Mouse (Mus musculus) MEL (cell line): ENCODE measurements around the gene Shld2. TPM values are rescaled to one million over a fixed set of nuclear protein-coding genes. Genes with fewer than 3 reads are reported as not detected.

ENCODE experiments used
- DNase-seq: peaks from one replicate; pipeline ENCODE4 v3.0.0; 2011; ENCODE audit warnings: low read depth, low spot score
- H3K27ac ChIP-seq: 2 replicates; pipeline ENCODE4 v1.5.1; 2012; ENCODE audit warnings: low read depth, mild to moderate bottlenecking, control low read depth, low read length, moderate library complexity; ENCODE audit not compliant: control insufficient read depth
- H3K27me3 ChIP-seq, 2 experiments: fragments of 150-350 bp in 1 of 2; sonication (generic) in 1 of 2; 2 replicates each; pipeline ENCODE4 v1.6.1; 2012; ENCODE audit warnings: low read length in 2 of 2, mild to moderate bottlenecking in 2 of 2, improper control_type of control experiment in 1 of 2, moderate library complexity in 1 of 2; ENCODE audit not compliant: insufficient read depth in 2 of 2, control insufficient read depth in 1 of 2
- H3K36me3 ChIP-seq, 2 experiments: 2 replicates each; pipeline ENCODE4 v1.6.1; 2012 to 2014; ENCODE audit warnings: low read length in 2 of 2, improper control_type of control experiment in 1 of 2, inconsistent platforms in 1 of 2, mild to moderate bottlenecking in 1 of 2; ENCODE audit not compliant: insufficient read depth in 2 of 2, control insufficient read depth in 1 of 2
- H3K4me1 ChIP-seq, 2 experiments: fragments of 150-350 bp in 1 of 2; sonication (generic) in 1 of 2; 2 replicates each; pipeline ENCODE4 v1.6.1; 2012; ENCODE audit warnings: low read length in 2 of 2, improper control_type of control experiment in 1 of 2, mild to moderate bottlenecking in 1 of 2; ENCODE audit not compliant: insufficient read depth in 2 of 2, control insufficient read depth in 1 of 2
- H3K4me3 ChIP-seq, 2 experiments: fragments of 150-350 bp in 1 of 2; sonication (generic) in 1 of 2; 2 replicates each; pipeline ENCODE4 v1.5.1; 2012; ENCODE audit warnings: low read depth in 2 of 2, low read length in 2 of 2, mild to moderate bottlenecking in 2 of 2, moderate library complexity in 2 of 2, control low read depth in 1 of 2, improper control_type of control experiment in 1 of 2; ENCODE audit not compliant: control insufficient read depth in 1 of 2, insufficient read depth in 1 of 2
- H3K79me2 ChIP-seq: 2 replicates; pipeline ENCODE4 v1.6.1; 2012; ENCODE audit warnings: mild to moderate bottlenecking, low read length, moderate library complexity; ENCODE audit not compliant: control insufficient read depth, poor library complexity, insufficient read depth
- H3K9ac ChIP-seq: 2 replicates; pipeline ENCODE4 v1.6.1; 2012; ENCODE audit warnings: low read depth, mild to moderate bottlenecking, control low read depth, low read length, moderate library complexity; ENCODE audit not compliant: control insufficient read depth, poor library complexity, severe bottlenecking
- H3K9me3 ChIP-seq: fragments of 150-350 bp; sonication (generic); replicated peaks from 2 replicates; pipeline ENCODE4 v1.6.1; 2012; ENCODE audit warnings: mild to moderate bottlenecking, low read length, improper control_type of control experiment, moderate library complexity; ENCODE audit not compliant: insufficient read depth
- CHD1 ChIP-seq: IDR thresholded peaks from 2 replicates; pipeline ENCODE4 v1.6.1; 2012; ENCODE audit warnings: low read depth, mild to moderate bottlenecking, inconsistent platforms, low read length, improper control_type of control experiment
- CHD2 ChIP-seq: IDR thresholded peaks from 2 replicates; pipeline ENCODE4 v1.6.1; 2011; ENCODE audit warnings: low read length, improper control_type of control experiment
- ELF1 ChIP-seq: IDR thresholded peaks from 2 replicates; pipeline ENCODE4 v1.6.1; 2014; ENCODE audit warnings: low read depth, mild to moderate bottlenecking, inconsistent platforms, low read length, improper control_type of control experiment, moderate library complexity
- EP300 ChIP-seq, 2 experiments: IDR thresholded peaks; 2 replicates each; pipeline ENCODE4 v1.6.1; 2011; ENCODE audit warnings: improper control_type of control experiment in 2 of 2, low read length in 2 of 2, low read depth in 1 of 2, mild to moderate bottlenecking in 1 of 2
- ETS1 ChIP-seq: IDR thresholded peaks from 2 replicates; pipeline ENCODE4 v1.6.1; 2012; ENCODE audit warnings: low read depth, mild to moderate bottlenecking, inconsistent platforms, low read length, improper control_type of control experiment, moderate library complexity
- GATA1 ChIP-seq: IDR thresholded peaks from 2 replicates; pipeline ENCODE4 v1.6.1; 2011; ENCODE audit warnings: low read depth, low read length, improper control_type of control experiment
- JUND ChIP-seq: IDR thresholded peaks from 2 replicates; pipeline ENCODE4 v1.6.1; 2011; ENCODE audit warnings: low read depth, mild to moderate bottlenecking, improper control_type of control experiment, low read length
- MAX ChIP-seq: IDR thresholded peaks from 2 replicates; pipeline ENCODE4 v1.6.1; 2011; ENCODE audit warnings: low read length, improper control_type of control experiment
- NELFE ChIP-seq: IDR thresholded peaks from 2 replicates; pipeline ENCODE4 v1.6.1; 2011; ENCODE audit warnings: low read depth, low read length, improper control_type of control experiment
- NRF1 ChIP-seq: IDR thresholded peaks from 2 replicates; pipeline ENCODE4 v1.6.1; 2014; ENCODE audit warnings: low read depth, mild to moderate bottlenecking, inconsistent platforms, low read length, improper control_type of control experiment, moderate library complexity; ENCODE audit not compliant: poor library complexity, insufficient read depth, severe bottlenecking
- POLR2AphosphoS2 ChIP-seq: IDR thresholded peaks from 2 replicates; pipeline ENCODE4 v1.6.1; 2011; ENCODE audit warnings: low read length, improper control_type of control experiment
- POLR2AphosphoS5 ChIP-seq: IDR thresholded peaks from 2 replicates; pipeline ENCODE4 v1.6.1; 2012; ENCODE audit warnings: low read depth, borderline replicate concordance, mild to moderate bottlenecking, inconsistent platforms, low read length, moderate library complexity, mixed read lengths
- RAD21 ChIP-seq: IDR thresholded peaks from 2 replicates; pipeline ENCODE4 v1.6.1; 2011; ENCODE audit warnings: mild to moderate bottlenecking, low read depth, low read length, improper control_type of control experiment
- RCOR1 ChIP-seq: IDR thresholded peaks from 2 replicates; pipeline ENCODE4 v1.6.1; 2012; ENCODE audit warnings: low read depth, mild to moderate bottlenecking, inconsistent platforms, low read length, improper control_type of control experiment
- SMC3 ChIP-seq: IDR thresholded peaks from 2 replicates; pipeline ENCODE4 v1.6.1; 2011; ENCODE audit warnings: low read depth, low read length, improper control_type of control experiment
- TAL1 ChIP-seq: IDR thresholded peaks from 2 replicates; pipeline ENCODE4 v1.6.1; 2012; ENCODE audit warnings: mild to moderate bottlenecking, inconsistent platforms, low read length, moderate library complexity, mixed read lengths
- TBP ChIP-seq: IDR thresholded peaks from 2 replicates; pipeline ENCODE4 v1.8.0; 2011; ENCODE audit warnings: low read depth, low read length, improper control_type of control experiment
- UBTF ChIP-seq: IDR thresholded peaks from 2 replicates; pipeline ENCODE4 v1.6.1; 2012; ENCODE audit warnings: low read depth, mild to moderate bottlenecking, inconsistent platforms, low read length, improper control_type of control experiment, moderate library complexity, borderline replicate concordance; ENCODE audit not compliant: insufficient read depth
- USF1 ChIP-seq: IDR thresholded peaks from 2 replicates; pipeline ENCODE4 v1.6.1; 2014; ENCODE audit warnings: low read depth, mild to moderate bottlenecking, inconsistent platforms, low read length, improper control_type of control experiment, moderate library complexity
- ZNF384 ChIP-seq: IDR thresholded peaks from 2 replicates; pipeline ENCODE4 v1.6.1; 2012; ENCODE audit warnings: low read depth, mild to moderate bottlenecking, inconsistent platforms, low read length, improper control_type of control experiment
- polyA plus RNA-seq, 2 experiments: library from polyadenylated mRNA; stranded (reverse) in 1 of 2; unstranded in 1 of 2; fragments of >175 nt in 1 of 2; fragments of >200 nt in 1 of 2; gene quantifications; 2 replicates each; pipeline versions ENCODE4 v1.2.1 to v1.2.4; 2012; ENCODE audit warnings: low replicate concordance in 2 of 2, low read depth in 1 of 2; ENCODE audit not compliant: insufficient read length in 2 of 2, insufficient read depth in 1 of 2, missing spikeins in 1 of 2
- total RNA-seq: library from RNA; depleted of rRNA; stranded (reverse); fragments of 300-350 nt; gene quantifications from 2 replicates; pipeline ENCODE4 v1.2.3, GENCODE M21; 2012

Shld2 gene
- total and polyA plus RNA-seq, 3 experiments = 7.0 to 7.9 TPM; not detected in 1

GRCm38 (mm10) chr14:34297038-34297437 lies 13.3 kb downstream of the Shld2 start:
- Histone ChIP-seq H3K4me3 (no peak overlapping the region), H3K79me2 (no peaks in the 10 kb centered on the region; the same call in 1 of the 2 replicates), H3K36me3 (peaks cover 0 to 9% of the 10 kb centered on the region in 2 experiments; a peak in 2 of 4 replicates), H3K27ac (no peak overlapping the region), H3K9me3 (no peaks in the 10 kb centered on the region), H3K4me1 (peaks cover 6 to 14% of the 10 kb centered on the region in 2 experiments), H3K27me3 (no peaks in the 10 kb centered on the region), H3K9ac (no peak overlapping the region)
- peak; percentile 54 for DNase-seq
- TF ChIP-seq MAX (no peak), GATA1 (peak; percentile 73), ELF1 (peak; percentile 66), EP300 (IDR thresholded peaks at IDR 0.05; ENCODE audit: low read depth in 1 of 2, low read length in 2 of 2) (peak in 1 of 2 experiments; percentile 36; a peak in 2 of 4 replicates), ZNF384 (peak; percentile 96), RCOR1 (peak; percentile 70; the same call in 1 of the 2 replicates)

GRCm38 (mm10) chr14:34296350-34296749 lies 13.9 kb downstream of the Shld2 start:
- no peak for DNase-seq
- H3K9ac ChIP-seq = no peak overlapping the region
- no peak for TF ChIP-seq RAD21
- TF ChIP-seq JUND = no peak
- TF ChIP-seq EP300 (IDR thresholded peaks at IDR 0.05; ENCODE audit: low read depth in 1 of 2, low read length in 2 of 2) = no peak
- no peak for TF ChIP-seq SMC3
- TF ChIP-seq NELFE = no peak
- no peak for TF ChIP-seq POLR2AphosphoS2
- TF ChIP-seq POLR2AphosphoS5 = no peak
- no peak for TF ChIP-seq TBP
- H3K9me3 ChIP-seq = no peaks in the 10 kb centered on the region
- no peak overlapping the region for H3K4me3 ChIP-seq
- no peaks in the 10 kb centered on the region; the same call in 1 of the 2 replicates for H3K79me2 ChIP-seq
- H3K4me1 ChIP-seq = peaks cover 6 to 14% of the 10 kb centered on the region in 2 experiments
- H3K27ac ChIP-seq = no peak overlapping the region
- peaks cover 0 to 9% of the 10 kb centered on the region in 2 experiments; a peak in 2 of 4 replicates for H3K36me3 ChIP-seq
- no peaks in the 10 kb centered on the region for H3K27me3 ChIP-seq

GRCm38 (mm10) chr14:34293641-34294040 lies 16.7 kb downstream of the Shld2 start:
- no peaks in the 10 kb centered on the region for H3K27me3 ChIP-seq
- no peak overlapping the region for H3K9ac ChIP-seq
- TF ChIP-seq USF1 = no peak
- TF ChIP-seq CHD1 = no peak
- TF ChIP-seq MAX = no peak
- TF ChIP-seq TAL1 = no peak
- TF ChIP-seq SMC3 = no peak
- no peak for TF ChIP-seq ETS1
- TF ChIP-seq GATA1 = no peak
- no peak for TF ChIP-seq RCOR1
- no peak for TF ChIP-seq JUND
- no peak for TF ChIP-seq UBTF
- TF ChIP-seq CHD2 = no peak
- no peak for TF ChIP-seq NRF1
- no peak for DNase-seq
- H3K36me3 ChIP-seq = peaks cover 0 to 23% of the 10 kb centered on the region in 2 experiments; a peak in 2 of 4 replicates
- H3K27ac ChIP-seq = no peak overlapping the region
- H3K79me2 ChIP-seq = no peaks in the 10 kb centered on the region; the same call in 1 of the 2 replicates
- no peaks in the 10 kb centered on the region for H3K9me3 ChIP-seq
- H3K4me3 ChIP-seq = no peak overlapping the region
- peaks cover 13 to 34% of the 10 kb centered on the region in 2 experiments for H3K4me1 ChIP-seq
